Mouse (Mus musculus) right cerebral cortex, adult 2 months (tissue): ENCODE measurements at regions not wholly inside any gene's neighbourhood (a gene's known extent, or its start where the extent isn't known, plus 50 kb on each side); places are given as distances from the start of the nearest gene placed in this dataset.

ENCODE experiments used
- DNase-seq, 2 experiments: peaks; one replicate each; pipeline ENCODE4 v3.0.0; 2021 to 2022; ENCODE audit warnings: low spot score in 2 of 2

DNA sequence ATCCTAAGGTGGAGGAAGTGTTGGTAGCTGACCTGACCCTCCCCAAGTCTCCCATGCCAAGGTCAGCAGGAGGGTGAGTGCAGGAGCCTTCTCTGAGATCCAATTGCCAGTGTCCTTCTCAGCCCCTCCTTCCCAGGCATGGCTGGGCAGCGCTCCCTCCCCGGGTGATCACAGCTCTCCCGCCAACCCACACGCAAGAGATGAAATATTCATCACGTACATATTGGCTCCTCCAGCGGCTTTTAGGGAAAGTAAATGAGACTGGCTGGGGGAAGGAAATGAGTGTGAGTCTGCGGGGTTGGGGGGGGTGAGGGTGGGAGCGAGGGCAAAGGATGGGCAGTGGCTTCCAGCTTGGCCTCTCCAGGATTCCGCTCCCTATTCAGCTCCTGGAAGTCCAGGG, 113.0 kb upstream of the Lhx1 start:
- no peak for DNase-seq

DNA sequence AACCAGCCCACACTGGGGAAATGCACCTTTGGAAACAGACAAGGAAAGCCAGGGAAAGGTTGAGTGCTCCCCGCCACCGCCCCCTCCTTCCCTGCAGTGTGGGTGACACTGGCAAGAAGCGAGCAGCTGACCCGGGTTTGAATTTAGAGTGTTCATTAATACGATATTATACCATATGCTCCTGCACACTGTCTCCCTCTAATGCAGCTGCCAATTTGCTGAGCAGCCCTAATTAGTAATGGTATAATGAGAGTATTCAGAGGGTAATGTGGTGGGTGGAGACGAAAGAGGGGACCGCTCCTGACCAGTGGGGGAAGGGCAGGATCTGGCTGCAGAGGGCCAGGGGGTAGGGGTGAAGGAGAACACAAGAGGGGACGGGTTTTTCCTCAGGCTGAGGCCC, 111.9 kb upstream of the Lhx1 start:
- no peak for DNase-seq

DNA sequence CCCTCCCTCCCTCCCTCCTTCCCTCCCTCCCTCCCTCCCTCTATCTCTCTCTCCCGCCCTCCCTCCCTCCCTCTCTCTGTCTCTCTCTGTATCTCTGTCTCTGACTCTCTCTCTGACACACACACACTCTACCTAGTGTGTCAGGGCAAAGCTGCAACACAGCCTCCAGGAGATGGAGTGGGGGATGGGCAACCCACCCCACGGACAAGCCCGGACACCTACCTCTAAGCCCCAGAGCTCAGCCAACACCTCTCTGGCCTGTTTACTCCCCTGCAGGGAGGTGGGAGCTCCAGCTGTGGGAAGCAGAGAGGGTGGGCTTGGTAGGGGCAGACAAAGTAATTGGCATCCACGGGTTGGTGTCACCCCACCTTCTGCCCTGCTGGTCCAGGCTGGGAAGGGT, 109.7 kb upstream of the Lhx1 start:
- no peak for DNase-seq

DNA sequence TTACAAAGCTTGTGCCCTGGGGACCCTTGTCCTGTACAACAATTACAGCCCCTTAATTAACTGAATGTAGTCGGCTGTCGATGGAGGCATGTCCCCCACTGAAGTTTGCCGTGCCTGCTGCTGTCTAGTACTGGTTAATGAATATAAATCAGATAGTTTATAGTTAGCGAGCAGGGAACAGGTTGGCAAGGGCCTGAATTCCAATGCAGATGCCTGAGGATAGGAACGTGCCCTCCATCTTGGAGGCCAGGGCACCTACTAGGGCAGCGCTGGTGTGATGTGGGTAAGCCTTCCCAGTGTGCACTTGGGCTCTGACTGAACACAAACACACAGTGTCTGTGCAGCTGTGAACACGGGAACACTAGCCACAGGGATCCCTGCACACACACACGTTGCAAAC, 108.0 kb upstream of the Lhx1 start:
- no peak for DNase-seq

DNA sequence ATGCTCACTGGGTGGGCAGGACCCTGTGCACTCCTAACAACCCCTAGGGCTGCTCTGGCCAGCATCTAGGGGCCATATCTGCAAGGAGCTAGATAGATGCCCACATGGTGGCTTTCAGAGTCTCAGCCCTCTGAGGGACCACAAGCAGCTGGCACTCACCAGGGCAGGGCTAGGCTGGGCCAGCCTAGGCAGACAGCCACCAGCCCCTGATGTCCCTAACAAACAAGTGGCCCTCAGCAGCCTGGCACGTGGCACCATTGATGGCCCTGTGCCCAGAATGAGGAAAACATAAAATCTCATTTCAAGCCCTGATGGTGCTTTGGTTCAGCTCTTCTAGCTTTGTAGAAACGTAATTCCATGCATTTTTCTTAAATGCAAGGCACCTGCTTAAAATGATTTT, 102.8 kb upstream of the Lhx1 start:
- DNase-seq: no peak

DNA sequence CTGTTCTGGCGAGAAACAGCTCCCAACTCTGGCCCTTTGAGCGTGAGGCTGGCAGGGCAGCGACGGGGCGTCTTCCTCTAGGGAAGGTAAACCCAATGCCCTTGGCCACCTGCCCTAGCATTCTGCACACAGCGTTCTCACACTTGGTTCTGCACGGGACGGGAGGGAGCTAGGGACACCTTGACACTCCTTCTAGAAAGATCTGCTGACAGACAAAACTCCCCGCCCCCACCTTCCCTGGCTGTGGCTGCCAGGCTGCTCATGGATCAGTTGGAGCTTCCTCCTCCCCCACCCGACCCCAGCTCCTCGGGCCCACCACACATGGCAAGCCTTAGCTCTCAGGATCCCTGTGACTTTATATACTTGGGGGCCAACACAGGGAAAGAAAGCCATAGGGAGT, 102.3 kb upstream of the Lhx1 start:
- DNase-seq: no peak

DNA sequence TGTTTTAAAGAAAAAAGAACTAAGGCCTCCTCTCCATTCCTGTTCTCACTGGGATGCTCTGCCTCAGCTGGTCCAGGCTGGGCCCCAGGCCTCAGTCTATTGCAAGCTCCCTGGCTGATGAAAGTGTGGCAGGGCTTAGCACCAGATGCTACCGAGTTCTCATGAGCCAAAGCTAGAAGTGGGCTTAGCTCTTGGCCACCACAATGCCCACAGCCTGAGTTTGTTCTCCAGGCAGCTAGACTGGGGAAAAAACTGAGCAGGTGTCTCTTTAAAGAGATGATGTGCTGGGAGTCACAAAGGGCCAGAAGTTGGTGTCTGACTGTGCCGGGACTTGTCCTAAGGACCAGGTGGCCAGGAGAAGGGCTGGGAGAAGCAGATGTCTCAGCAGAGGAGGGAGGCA, 101.9 kb upstream of the Lhx1 start:
- no peak for DNase-seq

DNA sequence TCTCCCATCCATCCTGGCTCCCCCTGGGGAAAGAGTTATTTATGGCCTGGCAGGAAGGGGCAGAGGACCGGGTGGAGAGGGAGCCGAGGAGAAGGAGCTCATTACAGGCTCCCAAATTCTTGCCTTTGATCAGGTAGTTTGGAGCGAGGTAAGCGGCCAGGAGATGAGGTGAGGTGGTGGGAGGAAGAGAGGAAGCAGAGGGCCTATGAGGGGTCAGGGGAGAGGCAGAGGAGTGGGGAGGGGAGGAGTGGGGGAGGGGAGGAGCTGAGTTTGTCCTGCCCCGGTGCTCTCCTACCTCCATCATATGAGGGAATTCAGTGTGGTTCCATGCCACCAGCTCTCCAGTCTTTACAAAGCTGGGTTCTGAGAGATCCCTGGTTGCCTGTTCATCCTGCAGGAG, 98.8 kb upstream of the Lhx1 start:
- DNase-seq: no peak

DNA sequence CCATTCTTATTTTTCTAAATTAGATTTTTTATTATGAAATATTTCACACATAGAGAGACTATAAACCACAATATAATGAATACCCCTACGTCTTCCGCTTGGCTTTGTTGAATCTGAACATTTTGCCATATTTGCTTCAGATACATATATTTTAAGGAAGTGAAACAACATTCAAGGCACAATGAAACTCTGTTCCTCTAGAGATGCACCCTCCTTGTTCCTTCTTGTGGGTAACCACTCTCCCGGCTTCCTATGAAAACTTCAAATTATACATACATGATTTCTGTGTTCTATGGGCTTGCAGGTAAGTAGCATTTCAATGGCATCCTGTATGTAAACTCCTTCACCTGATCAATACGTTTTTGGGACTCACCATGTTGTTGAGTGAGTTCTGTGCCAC, 94.4 kb upstream of the Lhx1 start:
- no peak for DNase-seq

DNA sequence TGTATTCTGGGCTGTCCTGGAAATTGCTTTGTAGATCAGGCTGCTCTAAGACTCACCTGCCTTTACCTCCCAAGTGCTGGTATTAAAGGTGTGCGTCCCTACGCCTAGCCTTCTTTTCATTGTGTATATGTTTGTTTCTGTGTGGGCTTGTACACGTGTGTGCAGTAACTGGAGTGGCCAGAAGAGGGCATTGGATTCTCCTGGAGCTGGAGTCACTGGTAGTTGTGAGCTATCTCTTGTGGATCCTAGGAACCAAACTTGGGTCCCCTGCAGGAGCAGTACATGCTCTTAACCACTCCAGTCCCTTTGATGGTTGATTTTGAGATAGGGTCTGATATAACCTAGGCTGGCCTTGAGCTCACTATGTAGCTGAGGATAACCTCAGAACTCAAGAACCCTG, 93.2 kb upstream of the Lhx1 start:
- DNase-seq: no peak

DNA sequence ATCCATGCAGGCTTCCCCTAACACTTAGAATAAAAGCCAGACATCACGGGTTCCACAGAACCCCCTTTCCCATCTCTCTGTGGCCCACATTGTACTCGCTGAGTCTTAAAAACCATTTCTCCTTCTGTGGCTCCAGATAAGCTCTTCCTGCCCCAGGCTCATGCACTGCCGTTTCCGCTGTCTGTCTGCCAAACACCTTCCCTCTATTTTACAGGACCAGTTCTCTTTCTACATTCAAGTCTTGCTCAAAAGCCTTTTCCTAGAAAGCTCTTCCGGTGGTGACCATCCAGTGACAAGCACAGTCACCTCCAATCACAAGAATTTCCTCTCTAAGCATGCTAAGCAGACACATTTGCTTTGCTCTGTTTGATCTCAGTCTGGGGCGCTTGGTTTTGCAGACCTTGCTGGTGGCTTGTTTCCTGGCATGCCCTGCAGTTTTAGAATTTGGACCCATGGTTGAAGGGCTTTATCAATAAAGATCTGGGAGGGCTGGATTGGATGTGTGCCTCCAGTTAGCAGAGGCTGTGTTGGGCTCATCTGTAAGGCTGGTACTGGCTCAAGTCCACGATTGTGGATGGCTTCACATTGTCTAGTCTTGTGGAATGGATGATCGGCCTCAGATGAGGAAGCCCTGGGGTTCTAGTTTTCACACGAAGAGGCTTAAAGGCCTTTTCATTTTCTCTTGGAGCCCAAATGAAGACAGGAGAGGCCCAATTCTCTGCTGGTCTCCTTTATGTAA, 87.8 kb upstream of the Lhx1 start:
- DNase-seq: no peak

DNA sequence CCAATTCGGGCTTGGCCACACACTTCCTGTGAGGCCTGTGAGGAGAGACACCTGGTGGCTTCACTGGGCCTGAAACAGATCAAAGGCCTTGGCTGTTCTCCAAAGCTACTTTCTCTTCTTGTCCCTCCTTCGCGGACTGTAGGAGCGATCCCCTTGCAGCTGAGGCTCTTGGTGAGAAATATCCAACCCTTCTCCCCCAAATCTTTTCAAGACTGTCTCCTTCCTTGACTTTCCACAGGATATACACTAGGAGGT, 86.2 kb upstream of the Lhx1 start:
- no peak for DNase-seq

DNA sequence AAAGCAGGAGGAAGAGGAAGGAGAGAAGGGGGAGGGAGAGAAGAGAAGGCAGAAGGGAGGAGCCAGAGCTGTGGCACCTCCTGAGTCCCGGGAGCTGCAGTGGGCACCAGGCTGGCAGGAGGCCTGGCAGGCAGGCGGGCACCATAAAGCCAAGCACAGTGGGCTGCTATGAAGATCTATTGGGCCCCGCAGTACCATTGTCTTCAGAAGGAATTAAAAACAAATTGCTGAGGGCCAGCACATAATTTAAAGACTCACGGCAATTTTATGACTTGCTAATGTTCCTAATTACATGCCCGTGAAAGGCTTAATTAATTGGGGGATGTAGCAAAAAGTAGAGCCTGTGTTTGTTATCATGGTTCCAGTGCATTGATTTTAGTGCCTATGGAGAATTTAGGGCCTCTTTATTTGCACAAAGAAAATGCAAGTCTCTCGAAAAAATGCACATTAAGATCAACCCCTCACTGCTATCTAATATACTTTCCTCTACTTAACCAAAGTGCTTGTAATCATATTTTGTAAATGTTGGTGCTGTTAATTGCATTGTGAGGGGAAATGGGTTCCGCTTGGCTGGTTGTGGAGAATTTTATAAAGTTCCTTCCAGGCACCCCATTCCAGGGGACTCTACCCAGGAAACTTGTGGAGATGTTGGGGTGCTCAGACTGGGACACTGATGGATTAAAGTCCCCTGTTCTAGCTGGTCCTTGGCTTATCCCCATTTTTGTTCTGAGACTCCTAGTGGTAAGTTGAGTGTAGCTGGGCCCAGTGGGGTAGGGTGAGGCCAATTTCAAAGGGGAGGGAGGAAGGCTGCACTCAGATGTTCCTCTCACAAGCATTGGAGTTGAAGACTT, 85.7 kb upstream of the Lhx1 start:
- no peak for DNase-seq

DNA sequence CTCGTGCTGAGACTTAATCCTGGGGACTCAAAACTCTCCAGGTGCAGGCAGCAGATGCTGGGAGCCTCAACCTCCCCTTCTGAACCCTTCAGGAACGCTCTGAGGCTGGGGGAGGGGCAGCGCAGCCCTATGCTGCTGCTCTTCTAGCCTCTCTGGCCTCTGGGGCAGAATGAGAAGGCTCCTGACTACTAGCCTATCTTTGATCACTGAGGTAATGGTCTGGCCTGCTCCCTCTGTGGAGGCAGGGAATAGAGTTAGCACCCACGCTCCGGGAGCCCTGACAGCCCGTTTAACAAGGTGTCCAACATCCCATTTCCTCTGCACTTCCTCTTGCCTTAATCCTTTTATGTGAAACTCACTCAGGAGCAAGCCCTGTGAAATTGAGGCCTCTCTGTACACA, 79.4 kb upstream of the Lhx1 start:
- DNase-seq: no peak

DNA sequence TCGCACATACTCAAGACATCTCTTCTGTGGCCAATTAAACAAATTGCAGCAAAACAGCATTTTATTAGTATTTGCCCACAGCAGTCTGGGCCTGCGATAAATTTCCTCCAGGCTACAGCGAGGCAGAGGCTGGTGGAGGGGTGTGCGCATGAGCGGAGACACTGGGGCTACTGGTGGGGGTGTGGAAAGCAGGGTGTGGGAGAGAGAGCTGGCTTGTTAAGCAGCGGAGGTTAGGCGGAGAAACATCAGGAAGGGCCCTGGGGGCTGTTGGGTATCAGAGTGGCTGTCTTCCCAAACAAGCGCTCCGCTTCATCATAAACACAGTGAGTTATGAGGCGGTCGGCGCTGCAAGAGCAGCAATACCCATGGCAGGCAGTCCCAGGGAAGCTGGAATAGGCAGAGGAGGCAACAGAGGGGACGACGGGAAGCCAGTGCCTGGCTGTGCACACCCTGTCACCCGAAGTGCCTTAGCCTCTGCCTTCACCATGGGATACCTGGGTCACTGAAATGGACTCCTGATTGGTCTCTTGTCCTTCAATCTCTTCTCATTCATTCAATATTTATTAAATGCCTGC, 74.0 kb upstream of the Lhx1 start:
- no peak for DNase-seq

DNA sequence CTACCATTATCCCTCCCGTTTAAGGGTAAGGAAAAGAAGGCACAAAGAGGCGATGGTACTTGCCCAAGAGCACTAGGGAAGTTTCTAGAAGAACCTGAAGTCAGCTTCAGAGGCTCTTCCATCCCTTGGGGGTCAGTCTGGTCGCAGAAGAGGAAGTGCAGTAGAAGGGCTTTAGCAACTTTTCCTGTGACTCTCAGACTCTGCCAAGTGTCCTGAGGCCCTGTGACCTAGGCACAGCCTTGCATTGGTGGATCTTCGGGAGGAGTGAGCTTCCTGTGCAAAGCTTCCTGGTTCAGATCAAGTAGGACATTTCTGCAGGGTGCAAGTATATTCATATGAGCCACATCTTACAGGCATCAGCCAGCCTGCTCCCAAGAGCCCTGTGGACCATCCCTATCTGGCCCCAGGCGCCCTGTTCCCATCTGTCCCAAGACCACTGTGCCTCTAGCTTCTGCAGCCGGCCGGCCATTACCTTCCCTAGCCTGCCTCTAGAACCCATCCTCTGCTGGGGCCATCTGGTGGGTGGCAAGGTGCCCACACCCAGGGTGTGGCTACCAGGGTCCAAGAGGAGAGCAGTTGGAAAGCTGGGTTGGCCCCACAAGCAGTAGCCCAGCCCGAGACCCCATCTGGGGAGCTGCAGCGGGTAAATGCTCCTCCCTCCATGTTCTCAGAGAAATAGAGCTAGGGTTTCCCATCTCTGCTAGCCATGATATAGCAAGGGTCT, 72.4 kb upstream of the Lhx1 start:
- no peak for DNase-seq

DNA sequence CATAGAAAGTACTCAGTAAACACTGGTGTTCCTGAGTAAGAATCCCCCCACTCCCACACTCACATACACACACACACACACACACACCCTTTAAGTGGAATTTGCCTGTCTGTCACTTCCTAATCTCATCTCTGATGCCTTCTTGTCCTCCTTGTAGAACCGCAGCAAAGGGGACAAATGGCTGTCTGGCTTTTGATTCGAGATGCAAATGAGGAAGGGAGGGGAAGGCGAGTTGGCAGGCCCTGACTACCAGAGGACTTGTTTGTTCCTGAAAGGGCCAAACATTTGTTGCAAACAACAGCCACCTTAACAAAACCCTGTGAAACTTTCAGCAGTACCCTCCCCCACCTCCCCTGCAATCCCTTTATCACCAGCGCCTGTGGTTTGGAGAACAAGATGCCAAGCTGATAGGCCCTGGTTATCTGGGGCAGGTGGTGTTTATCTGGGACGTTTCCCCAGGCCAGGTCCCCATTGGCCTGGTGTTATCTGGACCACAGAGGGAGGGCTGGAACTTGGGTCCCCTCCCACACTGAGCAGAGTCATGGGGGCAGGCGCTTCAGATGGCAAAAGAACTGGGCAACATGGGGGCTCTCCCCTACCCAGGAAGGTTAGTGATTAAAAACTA, 67.5 kb upstream of the Lhx1 start:
- no peak for DNase-seq

DNA sequence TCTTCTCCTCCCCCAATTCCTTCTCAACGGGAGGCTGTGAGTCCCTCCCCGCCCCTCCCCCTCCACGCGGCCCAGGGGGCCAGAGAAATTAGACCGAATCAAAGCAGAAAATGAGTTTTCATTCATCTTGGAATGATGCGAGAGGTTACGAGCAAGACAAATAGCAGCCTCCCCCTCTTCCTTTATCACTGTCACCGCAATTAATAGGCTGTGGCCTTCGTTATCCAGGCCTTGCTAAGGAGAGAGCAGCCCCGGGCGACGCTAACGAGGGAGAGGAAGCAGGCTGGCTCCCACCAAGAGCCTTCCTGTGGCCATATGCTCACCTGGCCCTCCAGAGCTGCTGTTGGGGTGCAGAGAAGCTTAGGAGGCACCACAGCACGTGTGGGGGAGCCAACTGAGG, 61.8 kb upstream of the Lhx1 start:
- no peak for DNase-seq

DNA sequence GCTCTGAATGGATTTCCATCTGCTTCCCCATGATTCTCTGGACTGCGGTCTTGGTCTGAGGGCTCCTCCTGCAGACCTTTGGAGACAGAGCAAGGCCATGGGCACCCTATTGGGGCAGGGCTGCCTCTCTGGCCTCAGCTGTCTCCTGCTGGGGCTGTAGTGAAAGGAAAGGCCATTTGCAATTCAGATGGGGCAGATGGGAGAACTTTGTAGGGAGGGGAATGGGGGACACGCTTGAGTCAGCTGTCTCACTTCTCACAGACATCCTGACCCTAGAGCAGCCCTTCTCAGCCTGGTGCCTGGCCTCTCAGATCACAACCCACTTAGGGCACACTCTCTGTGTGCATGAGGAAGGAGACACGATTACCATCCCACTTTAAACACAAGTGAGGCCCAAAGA, 60.3 kb upstream of the Lhx1 start:
- no peak for DNase-seq

DNA sequence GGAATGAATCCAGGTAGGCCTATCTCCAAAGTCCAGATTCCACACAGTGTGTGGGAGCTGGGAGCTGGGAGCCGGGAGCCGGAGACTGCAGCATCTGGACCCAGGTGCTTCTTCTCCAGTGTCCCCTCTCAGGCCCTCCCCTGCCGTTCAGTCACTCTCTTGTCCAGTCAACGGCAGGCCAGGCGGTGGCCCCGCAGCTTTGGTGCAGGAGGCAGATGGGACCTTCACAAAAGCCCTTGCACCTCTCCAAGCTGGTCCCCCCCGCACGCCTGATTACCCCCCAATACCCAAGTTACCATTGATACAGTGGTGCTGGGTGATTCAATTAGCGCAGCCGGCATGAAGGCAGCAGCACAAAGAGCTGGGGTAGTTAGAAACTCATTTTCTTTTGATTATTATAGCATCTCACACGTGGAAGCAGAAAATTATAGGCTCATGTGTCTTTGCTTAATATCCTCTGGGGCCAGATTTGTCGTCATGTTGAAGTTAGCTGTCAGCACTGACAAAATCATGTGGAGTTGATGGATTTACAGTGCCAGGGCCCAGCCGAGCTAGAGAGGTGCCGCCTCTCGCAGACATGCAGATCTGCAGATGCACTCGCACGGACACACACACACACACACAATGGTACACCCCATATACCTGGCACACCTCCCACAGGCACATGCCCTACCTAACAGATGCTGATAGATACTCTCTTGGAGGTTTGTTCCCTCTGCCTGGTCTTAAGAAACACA, 53.6 kb upstream of the Lhx1 start:
- DNase-seq: no peak
